Mouse (Mus musculus) testis, adult 2 months (tissue): ENCODE results near the gene Tmx1.

Experiments used
- CTCF ChIP-seq: fragments of 200-500 bp; IDR thresholded peaks from 2 replicates; pipeline ENCODE4 v1.5.1; 2012; ENCODE audit warnings: low read depth, mild to moderate bottlenecking, inconsistent platforms, low read length, moderate library complexity; ENCODE audit not compliant: control insufficient read depth, insufficient read depth, insufficient replicate concordance
- POLR2A ChIP-seq: fragments of 200-500 bp; IDR thresholded peaks from 2 replicates; pipeline ENCODE4 v1.6.1; 2012; ENCODE audit warnings: low read depth, mild to moderate bottlenecking, inconsistent platforms, low read length, moderate library complexity; ENCODE audit not compliant: control insufficient read depth

GRCm38 (mm10) chr12:70421028-70421427 lies 31.9 kb upstream of the Tmx1 start:
- TF ChIP-seq CTCF (no peak), POLR2A (no peak)
